Mouse (Mus musculus) C2C12 (cell line): ENCODE results near the gene Tmsb10.

Experiments used
- CTCF ChIP-seq: IDR thresholded peaks from one replicate; pipeline ENCODE4 v1.5.1; 2011; ENCODE audit not compliant: control insufficient read depth, insufficient read depth, insufficient read length
- FOSL1 ChIP-seq: IDR thresholded peaks from one replicate; pipeline ENCODE4 v1.8.0; 2011; ENCODE audit warnings: mild to moderate bottlenecking, low read length; ENCODE audit not compliant: poor library complexity, insufficient read depth, severe bottlenecking

- TF ChIP-seq CTCF, result no peak
- TF ChIP-seq FOSL1, result no peak
Observed at GRCm38 (mm10) chr6:72954786-72955185, 3.8 kb downstream of the Tmsb10 start.
